Mouse (Mus musculus) gastrocnemius, postnatal 4 days (tissue): ENCODE data around the gene Ano8. TPM values are rescaled to one million over a fixed set of nuclear protein-coding genes. Genes with fewer than 3 reads are reported as not detected.
"Not testable (repeated sequence)": the region's sequence is repeated elsewhere in the genome, so short reads cannot be mapped to it uniquely, and the experiment has no call there.

Experiments used
- DNase-seq, 2 experiments: peaks; one replicate each; pipeline ENCODE4 v3.0.0; 2021 to 2022; ENCODE audit warnings: low spot score in 2 of 2, mixed read lengths in 2 of 2
- total RNA-seq, 2 experiments: library from RNA; stranded (reverse); gene quantifications; 2 replicates each; pipeline ENCODE4 v1.2.3; 2021

Gene Ano8
- total RNA-seq, 2 experiments from 2014 or later: 20.8 to 25.3 TPM

DNA sequence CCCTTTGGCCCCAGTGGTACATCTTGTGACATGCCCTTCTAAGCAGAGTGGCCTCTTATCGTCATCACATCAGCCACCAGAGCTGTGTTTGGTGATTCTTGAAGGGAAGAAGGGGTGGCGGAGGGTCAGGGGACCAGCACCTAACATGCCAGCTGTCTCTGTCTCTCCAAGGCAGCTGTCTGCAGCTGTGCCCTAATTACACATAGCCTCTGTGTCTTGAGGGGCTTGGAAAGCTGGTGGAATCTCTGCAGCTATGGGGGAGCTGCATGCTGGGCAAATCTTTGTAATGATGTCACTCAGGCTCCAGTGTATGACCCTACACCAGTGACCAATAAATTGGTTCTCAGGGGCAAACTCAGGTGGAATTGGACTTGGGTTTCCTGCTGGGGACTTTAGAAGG, 33.1 kb downstream of the Ano8 start:
- peak in 1 of 2 experiments; percentile 14 for DNase-seq

DNA sequence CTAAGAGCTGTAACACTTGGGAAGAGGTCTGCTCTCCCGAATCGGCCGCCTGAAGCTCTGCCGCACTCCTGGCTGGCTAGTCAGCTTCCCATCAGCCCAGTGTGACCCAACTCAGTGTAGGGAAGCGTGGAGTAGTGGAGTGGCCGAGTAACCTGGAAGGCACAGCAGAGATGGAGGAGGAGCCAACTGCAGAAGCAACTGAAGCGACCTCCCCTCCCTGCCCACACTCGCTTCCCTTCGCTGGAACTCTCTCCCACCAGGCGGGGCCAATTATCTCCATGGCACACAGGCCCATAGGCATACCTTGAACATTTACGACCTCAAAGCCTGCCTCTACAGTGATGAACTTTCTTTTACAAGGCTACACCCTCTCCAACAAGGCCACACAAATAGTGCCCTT, 34.0 kb downstream of the Ano8 start:
- DNase-seq: no peak

DNA sequence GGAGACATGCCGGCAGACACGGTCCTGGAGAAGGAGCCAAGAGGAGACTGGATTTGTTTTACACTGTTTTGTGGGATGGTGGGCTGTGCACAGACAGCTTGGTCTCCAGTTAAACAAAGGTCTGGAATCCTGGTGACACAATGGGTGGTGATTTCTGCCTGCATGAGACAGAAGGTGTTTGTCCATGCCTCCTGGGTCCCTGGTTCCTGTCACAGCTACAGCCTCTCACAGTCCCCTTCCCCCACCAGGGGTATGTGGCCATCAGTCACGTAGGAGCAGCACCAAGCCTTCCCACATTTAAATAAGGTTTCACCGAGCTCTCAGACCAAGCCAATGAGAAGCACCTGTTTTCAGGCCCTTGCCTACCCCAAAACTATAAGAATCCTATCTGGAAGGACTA, 34.4 kb downstream of the Ano8 start:
- DNase-seq: no peak

DNA sequence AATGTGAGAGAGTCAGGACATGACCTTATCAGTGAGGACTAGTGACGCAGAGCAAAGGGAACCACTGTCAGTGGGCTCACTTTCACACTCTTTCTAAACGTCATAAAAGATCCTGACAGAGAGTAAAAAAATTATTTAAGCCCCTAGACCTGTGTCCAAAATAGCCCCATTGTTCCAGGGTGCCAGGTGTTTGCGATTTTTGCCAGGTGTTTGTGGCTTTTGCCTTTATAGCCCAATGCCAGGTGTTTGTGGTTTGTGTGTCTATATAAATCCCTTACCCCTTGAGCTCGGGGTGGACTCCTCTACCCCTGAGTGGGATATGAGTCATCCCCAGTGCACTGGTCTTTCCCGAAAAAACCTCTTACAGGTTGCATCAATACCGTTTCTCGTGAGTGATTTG, 40.7 kb downstream of the Ano8 start:
- no peak for DNase-seq

DNA sequence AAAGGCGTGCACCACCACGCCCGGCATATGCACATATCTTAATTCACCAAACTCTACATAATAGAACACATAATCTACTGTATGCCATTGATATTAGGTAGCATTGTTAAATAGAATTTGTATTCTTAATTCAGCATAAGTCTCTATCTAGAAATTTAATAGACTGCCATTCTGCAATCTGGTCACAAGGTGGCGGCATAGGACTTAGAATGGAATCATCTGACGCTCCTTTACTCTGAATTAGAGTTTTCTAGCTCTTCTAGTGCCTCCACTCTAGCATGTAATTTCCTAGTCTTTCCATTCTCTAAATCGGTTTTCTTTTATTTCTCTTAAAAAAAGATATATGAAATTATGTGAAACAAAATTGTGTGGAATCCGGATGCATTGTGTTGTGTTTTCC, 44.4 kb downstream of the Ano8 start:
- DNase-seq: no peak

DNA sequence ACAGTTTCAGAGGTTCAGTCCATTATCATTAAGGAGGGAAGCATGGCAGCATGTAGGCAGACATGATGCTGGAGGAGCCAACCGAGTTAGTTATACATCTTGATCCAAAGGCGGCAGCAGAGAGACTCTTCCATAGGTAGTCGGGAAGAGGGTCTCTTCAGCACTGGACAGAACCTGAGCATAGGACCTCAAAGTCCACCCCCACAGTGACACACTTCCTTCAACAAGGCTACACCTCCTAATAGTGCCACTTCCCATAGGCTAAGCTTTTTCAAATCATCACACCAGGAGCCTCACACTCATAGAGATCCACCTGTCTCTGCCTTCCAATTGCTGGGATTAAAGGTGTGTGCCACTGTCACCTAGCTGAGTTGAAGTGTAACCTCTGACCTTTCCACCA, 48.7 kb downstream of the Ano8 start:
- DNase-seq: no peak

DNA sequence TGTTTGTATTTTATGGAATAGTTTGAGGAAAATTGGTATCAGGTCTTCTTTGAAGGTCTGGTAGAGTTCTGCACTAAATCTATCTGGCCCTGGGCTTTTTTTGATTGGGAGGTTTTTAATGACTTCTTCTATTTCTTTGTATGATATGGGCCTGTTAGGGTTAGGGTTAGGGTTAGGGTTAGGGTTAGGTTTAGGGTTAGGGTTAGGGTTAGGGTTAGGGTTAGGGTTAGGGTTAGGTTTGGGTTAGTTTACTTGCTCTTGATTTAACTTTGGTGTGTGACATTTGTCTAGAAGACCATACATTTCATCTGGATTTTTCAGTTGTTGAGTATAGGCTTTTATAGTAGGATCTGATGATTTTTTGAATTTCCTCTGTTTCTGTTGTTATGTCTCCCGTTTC, 52.8 kb downstream of the Ano8 start:
- not testable (repeated sequence) for DNase-seq

Other genes starting within 250 kb of the Ano8 start
- 10 to 100 TPM; 35.7 to 45.0 TPM for gene Myo9b, start 213.2 kb downstream of the Ano8 start, total RNA-seq
- gene Haus8, start 213.0 kb downstream of the Ano8 start, total RNA-seq: 10 to 100 TPM; 12.9 to 15.2 TPM
- gene Use1, start 119.1 kb downstream of the Ano8 start, total RNA-seq: 100 to 1,000 TPM; 139 to 149 TPM
- 1 to 10 TPM; 8.1 to 9.2 TPM for gene Ocel1, start 114.7 kb downstream of the Ano8 start, total RNA-seq
- 10 to 100 TPM; 37.0 to 40.4 TPM for gene Nr2f6, start 104.0 kb downstream of the Ano8 start, total RNA-seq
- gene Ushbp1, start 90.2 kb downstream of the Ano8 start, total RNA-seq: 10 to 100 TPM; 14.7 to 17.4 TPM
- gene Babam1, start 89.1 kb downstream of the Ano8 start, total RNA-seq: 10 to 100 TPM; 64.4 to 77.9 TPM
- 1 to 10 TPM; 6.0 to 7.1 TPM for gene Ankle1, start 80.0 kb downstream of the Ano8 start, total RNA-seq
- gene Abhd8, start 22.3 kb downstream of the Ano8 start, total RNA-seq: 10 to 100 TPM; 47.1 to 47.3 TPM
- gene Mrpl34, start 21.0 kb downstream of the Ano8 start, total RNA-seq: 10 to 100 TPM; 29.0 to 34.4 TPM
- 10 to 100 TPM; 40.3 to 44.2 TPM for gene Dda1, start 16.8 kb downstream of the Ano8 start, total RNA-seq
- 10 to 100 TPM; 17.8 to 19.1 TPM for gene Gtpbp3, start 2.1 kb upstream of the Ano8 start, total RNA-seq
- 10 to 100 TPM; 15.9 to 16.6 TPM for gene Plvap, start 25.8 kb upstream of the Ano8 start, total RNA-seq
- gene Ccdc194, start 39.7 kb upstream of the Ano8 start, total RNA-seq: under 1 TPM; 0.47 to 0.83 TPM
- 10 to 100 TPM; 18.3 to 20.1 TPM for gene Bst2, start 51.5 kb upstream of the Ano8 start, total RNA-seq
- gene Mvb12a, start 57.0 kb upstream of the Ano8 start, total RNA-seq: 10 to 100 TPM; 30.3 to 33.1 TPM
- under 1 TPM in 1 of 2 experiments, not detected in 1; 0.21 TPM for gene Tmem221, start 72.9 kb upstream of the Ano8 start, total RNA-seq
- under 1 TPM; 0.26 to 0.29 TPM for gene Nxnl1, start 80.6 kb upstream of the Ano8 start, total RNA-seq
- gene Slc27a1, start 82.9 kb upstream of the Ano8 start, total RNA-seq: 10 to 100 TPM; 51.7 to 52.8 TPM
- gene Pgls, start 106.2 kb upstream of the Ano8 start, total RNA-seq: 10 to 100 TPM; 71.4 to 72.1 TPM
- 1 to 10 TPM; 1.8 to 2.6 TPM for gene Fam129c, start 111.7 kb upstream of the Ano8 start, total RNA-seq
- gene Colgalt1, start 125.0 kb upstream of the Ano8 start, total RNA-seq: 10 to 100 TPM; 63.9 to 77.4 TPM
- under 1 TPM; 0.22 to 0.47 TPM for gene Unc13a, start 185.8 kb upstream of the Ano8 start, total RNA-seq
- gene Jak3, start 190.3 kb upstream of the Ano8 start, total RNA-seq: 1 to 10 TPM; 5.0 to 6.5 TPM
- 1 to 10 TPM; 2.6 to 3.4 TPM for gene Insl3, start 203.3 kb upstream of the Ano8 start, total RNA-seq
- gene B3gnt3, start 215.8 kb upstream of the Ano8 start, total RNA-seq: 1 to 10 TPM; 4.1 to 4.5 TPM
- gene Fcho1, start 239.8 kb upstream of the Ano8 start, total RNA-seq: 1 to 10 TPM in 1 of 2 experiments, under 1 TPM in 1; 0.61 to 1.5 TPM